Mouse (Mus musculus) liver, adult 2 months (tissue): ENCODE measurements at regions not wholly inside any gene's neighbourhood (a gene's known extent, or its start where the extent isn't known, plus 50 kb on each side); places are given as distances from the start of the nearest gene placed in this dataset.

Experiments used
- DNase-seq: peaks from one replicate; pipeline ENCODE4 v3.0.0-alpha.2; 2011; ENCODE audit warnings: low read depth, low spot score; ENCODE audit errors: extremely low read depth
- H3K27ac ChIP-seq: fragments of 200-500 bp; replicated peaks from 2 replicates; pipeline ENCODE4 v1.5.1; 2012; ENCODE audit warnings: low read depth, mild to moderate bottlenecking, control low read depth, inconsistent platforms, low read length; ENCODE audit not compliant: insufficient read depth
- H3K27me3 ChIP-seq: fragments of 200-500 bp; 2 replicates; pipeline ENCODE4 v1.6.1; 2012; ENCODE audit warnings: mild to moderate bottlenecking, moderate library complexity, low read length, inconsistent platforms; ENCODE audit not compliant: control insufficient read depth, insufficient read depth
- H3K36me3 ChIP-seq: fragments of 200-500 bp; 2 replicates; pipeline ENCODE4 v1.6.1; 2012; ENCODE audit warnings: low read length, inconsistent platforms; ENCODE audit not compliant: control insufficient read depth, insufficient read depth
- H3K4me1 ChIP-seq: fragments of 200-500 bp; 2 replicates; pipeline ENCODE4 v1.6.1; 2011; ENCODE audit warnings: low read length; ENCODE audit not compliant: control insufficient read depth, insufficient read depth
- H3K4me3 ChIP-seq: fragments of 200-500 bp; 2 replicates; pipeline ENCODE4 v1.5.1; 2011; ENCODE audit warnings: low read depth, mild to moderate bottlenecking, control low read depth, low read length, moderate library complexity; ENCODE audit not compliant: insufficient read depth
- H3K79me2 ChIP-seq: fragments of 200-500 bp; 2 replicates; pipeline ENCODE4 v1.6.1; 2012; ENCODE audit warnings: inconsistent platforms, mild to moderate bottlenecking, low read length, moderate library complexity; ENCODE audit not compliant: control insufficient read depth, insufficient read depth
- H3K9ac ChIP-seq: fragments of 200-500 bp; 2 replicates; pipeline ENCODE4 v1.6.1; 2012; ENCODE audit warnings: low read depth, mild to moderate bottlenecking, control low read depth, inconsistent platforms, low read length
- CTCF ChIP-seq: fragments of 200-500 bp; IDR thresholded peaks from 2 replicates; pipeline ENCODE4 v1.5.1; 2011; ENCODE audit warnings: low read depth, low read length, control low read depth
- POLR2A ChIP-seq: fragments of 200-500 bp; IDR thresholded peaks from 2 replicates; pipeline ENCODE4 v1.6.1; 2011; ENCODE audit warnings: low read length, control low read depth; ENCODE audit not compliant: insufficient read depth; ENCODE audit errors: extremely low read depth
- whole genome bisulfite sequencing: fragments of 180-500 bp; shearing (Covaris S2); methylation state at CpG from one replicate; pipeline ENCODE4 v1.1.7; 2018; 5-methylcytosine and 5-hydroxymethylcytosine counted together

- 59% methylated on average over 6 of the region's 6 CpGs for WGBS
- no peaks in the 10 kb centered on the region for H3K4me1 ChIP-seq
- H3K27me3 ChIP-seq, result no peaks in the 10 kb centered on the region
- no peaks in the 10 kb centered on the region for H3K79me2 ChIP-seq
- H3K36me3 ChIP-seq, result no peaks in the 10 kb centered on the region
- H3K27ac ChIP-seq, result no peak overlapping the region
- no peak overlapping the region for H3K9ac ChIP-seq
- peak; percentile 8 for DNase-seq
- H3K4me3 ChIP-seq, result no peak overlapping the region
- TF ChIP-seq CTCF (no peak), POLR2A (no peak)
Measured at GRCm38 (mm10) chr8:5994846-5995245, 889.7 kb upstream of the Slc10a2 start.

- H3K27ac ChIP-seq, result no peak overlapping the region
- H3K4me3 ChIP-seq, result no peak overlapping the region
- no peak for DNase-seq
- H3K4me1 ChIP-seq, result no peaks in the 10 kb centered on the region
- H3K79me2 ChIP-seq, result no peaks in the 10 kb centered on the region
- no peak overlapping the region for H3K9ac ChIP-seq
- H3K27me3 ChIP-seq, result no peaks in the 10 kb centered on the region
- TF ChIP-seq POLR2A (no peak), CTCF (no peak)
- H3K36me3 ChIP-seq, result no peaks in the 10 kb centered on the region
- WGBS, result 81% methylated on average over 6 of the region's 6 CpGs
Measured at GRCm38 (mm10) chr8:5965403-5966015, 860.4 kb upstream of the Slc10a2 start.

GRCm38 (mm10) chr8:5964299-5964698 is 859.1 kb upstream of the Slc10a2 start:
- no peaks in the 10 kb centered on the region for H3K79me2 ChIP-seq
- no peak overlapping the region for H3K9ac ChIP-seq
- H3K27ac ChIP-seq, result no peak overlapping the region
- no peak for DNase-seq
- H3K4me1 ChIP-seq, result no peaks in the 10 kb centered on the region
- H3K27me3 ChIP-seq, result no peaks in the 10 kb centered on the region
- H3K4me3 ChIP-seq, result no peak overlapping the region
- H3K36me3 ChIP-seq, result no peaks in the 10 kb centered on the region
- TF ChIP-seq CTCF (no peak), POLR2A (no peak)
- WGBS, result 88% methylated on average over 1 of the region's 1 CpGs

GRCm38 (mm10) chr8:5938057-5938456 is 832.9 kb upstream of the Slc10a2 start:
- 73% methylated on average over 3 of the region's 3 CpGs for WGBS
- Histone ChIP-seq H3K27ac (no peak overlapping the region), H3K27me3 (no peaks in the 10 kb centered on the region), H3K9ac (no peak overlapping the region), H3K36me3 (no peaks in the 10 kb centered on the region), H3K4me1 (no peaks in the 10 kb centered on the region), H3K79me2 (no peaks in the 10 kb centered on the region), H3K4me3 (no peak overlapping the region)
- TF ChIP-seq POLR2A (no peak), CTCF (no peak)
- DNase-seq, result no peak

GRCm38 (mm10) chr8:5918136-5918535 is 813.0 kb upstream of the Slc10a2 start:
- Histone ChIP-seq H3K36me3 (no peaks in the 10 kb centered on the region), H3K27ac (no peak overlapping the region), H3K79me2 (no peaks in the 10 kb centered on the region), H3K27me3 (no peaks in the 10 kb centered on the region), H3K4me1 (no peaks in the 10 kb centered on the region), H3K9ac (no peak overlapping the region), H3K4me3 (no peak overlapping the region)
- no peak for DNase-seq
- 77% methylated on average over 1 of the region's 1 CpGs for WGBS
- no peak for TF ChIP-seq POLR2A
- TF ChIP-seq CTCF, result no peak
